Mouse (Mus musculus) midbrain, embryonic 15.5 days (tissue): ENCODE results near the gene Doc2b. TPM values are rescaled to one million over a fixed set of nuclear protein-coding genes. Genes with fewer than 3 reads are reported as not detected.
A peak's percentile ranks its signal among the peaks of the same experiment; 100 is the strongest.

Experiments
- ATAC-seq: fragments of 200-750 bp; cut with Nextera tagmentation; replicated peaks from 2 replicates; pipeline ENCODE4 v1.8.0; 2017; ENCODE audit warnings: moderate TSS enrichment
- H3K27ac ChIP-seq: fragments of 300-500 bp; sonication (generic); 2 replicates; pipeline ENCODE4 v1.5.1; 2015; ENCODE audit warnings: mild to moderate bottlenecking, inconsistent platforms
- H3K27me3 ChIP-seq: fragments of 300-500 bp; sonication (generic); replicated peaks from 2 replicates; pipeline ENCODE4 v1.6.1; 2015; ENCODE audit warnings: inconsistent platforms
- H3K36me3 ChIP-seq: fragments of 300-500 bp; sonication (generic); replicated peaks from 2 replicates; pipeline ENCODE4 v1.6.1; 2015; ENCODE audit warnings: inconsistent platforms
- H3K4me1 ChIP-seq: fragments of 300-500 bp; sonication (generic); 2 replicates; pipeline ENCODE4 v1.6.1; 2015; ENCODE audit warnings: inconsistent platforms
- H3K4me2 ChIP-seq: fragments of 300-500 bp; sonication (generic); 2 replicates; pipeline ENCODE4 v1.6.1; 2015; ENCODE audit warnings: inconsistent platforms, mild to moderate bottlenecking, moderate library complexity
- H3K4me3 ChIP-seq: fragments of 300-500 bp; sonication (generic); 2 replicates; pipeline ENCODE4 v1.5.1; 2015; ENCODE audit warnings: mild to moderate bottlenecking, inconsistent platforms
- H3K9ac ChIP-seq: fragments of 300-500 bp; sonication (generic); 2 replicates; pipeline ENCODE4 v1.6.1; 2015; ENCODE audit warnings: mild to moderate bottlenecking, inconsistent platforms
- H3K9me3 ChIP-seq: fragments of 300-500 bp; sonication (generic); 2 replicates; pipeline ENCODE4 v1.6.1; 2016; ENCODE audit warnings: inconsistent platforms
- WGBS: fragments of 180-500 bp; shearing (Covaris S2); methylation state at CpG from one replicate; pipeline ENCODE4 v1.1.7; 2015; ENCODE audit warnings: mixed read lengths; 5-methylcytosine and 5-hydroxymethylcytosine counted together
- polyA plus RNA-seq: library from polyadenylated mRNA; unstranded; fragments of >200 nt; fragmentation: Nextera tagmentation; extraction: Ambion mirVana; gene quantifications from 2 replicates; pipeline ENCODE4 v1.2.1, GENCODE M21; 2015

Doc2b gene
- polyA plus RNA-seq, 1 experiment from 2014 or later, result 4.3 TPM

GRCm38 (mm10) chr11:75781919-75782318, 13.9 kb downstream of the Doc2b start:
- Histone ChIP-seq H3K27me3 (no peaks in the 10 kb centered on the region), H3K4me3 (no peak overlapping the region), H3K27ac (no peak overlapping the region), H3K4me1 (no peaks in the 10 kb centered on the region), H3K36me3 (no peaks in the 10 kb centered on the region), H3K4me2 (no peak overlapping the region), H3K9ac (no peak overlapping the region), H3K9me3 (no peaks in the 10 kb centered on the region)
- WGBS, result 23% methylated on average over 6 of the region's 6 CpGs
- ATAC-seq, result peak; percentile 58

GRCm38 (mm10) chr11:75775919-75776318, 19.9 kb downstream of the Doc2b start:
- no peaks in the 10 kb centered on the region for H3K36me3 ChIP-seq
- no peak overlapping the region for H3K4me2 ChIP-seq
- H3K27ac ChIP-seq, result no peak overlapping the region
- no peak overlapping the region for H3K4me3 ChIP-seq
- H3K4me1 ChIP-seq, result no peaks in the 10 kb centered on the region
- H3K27me3 ChIP-seq, result no peaks in the 10 kb centered on the region
- no peak for ATAC-seq
- WGBS, result 95% methylated on average over 1 of the region's 1 CpGs
- no peak overlapping the region for H3K9ac ChIP-seq
- H3K9me3 ChIP-seq, result no peaks in the 10 kb centered on the region

GRCm38 (mm10) chr11:75772562-75772961, 23.3 kb downstream of the Doc2b start:
- ATAC-seq, result no peak
- H3K36me3 ChIP-seq, result peaks cover 4% of the 10 kb centered on the region; the same call in 1 of the 2 replicates
- H3K9ac ChIP-seq, result no peak overlapping the region
- H3K4me1 ChIP-seq, result peaks cover 7% of the 10 kb centered on the region
- H3K4me2 ChIP-seq, result no peak overlapping the region
- no peaks in the 10 kb centered on the region for H3K27me3 ChIP-seq
- no peak overlapping the region for H3K27ac ChIP-seq
- H3K9me3 ChIP-seq, result no peaks in the 10 kb centered on the region
- 82% methylated on average over 5 of the region's 5 CpGs for WGBS
- no peak overlapping the region for H3K4me3 ChIP-seq

- peak overlapping the region; percentile 40 for H3K4me2 ChIP-seq
- WGBS, result under 1% methylated on average over 23 of the region's 23 CpGs
- ATAC-seq, result peak; percentile 92
- H3K27me3 ChIP-seq, result no peaks in the 10 kb centered on the region
- peaks cover 7% of the 10 kb centered on the region for H3K4me1 ChIP-seq
- H3K9ac ChIP-seq, result no peak overlapping the region
- no peak overlapping the region for H3K27ac ChIP-seq
- H3K4me3 ChIP-seq, result no peak overlapping the region
- peaks cover 29% of the 10 kb centered on the region for H3K36me3 ChIP-seq
- H3K9me3 ChIP-seq, result no peaks in the 10 kb centered on the region
Measured at GRCm38 (mm10) chr11:75769206-75769605, 26.6 kb downstream of the Doc2b start.

- H3K9me3 ChIP-seq, result no peaks in the 10 kb centered on the region
- 52% methylated on average over 6 of the region's 6 CpGs for WGBS
- H3K27me3 ChIP-seq, result no peaks in the 10 kb centered on the region
- H3K4me3 ChIP-seq, result no peak overlapping the region
- H3K36me3 ChIP-seq, result peaks cover 29% of the 10 kb centered on the region
- H3K9ac ChIP-seq, result no peak overlapping the region
- peaks cover 7% of the 10 kb centered on the region for H3K4me1 ChIP-seq
- 0 out of 2 replicates have a peak, but pooled peaks have one; percentile 18 for ATAC-seq
- no peak overlapping the region for H3K4me2 ChIP-seq
- H3K27ac ChIP-seq, result no peak overlapping the region
Measured at GRCm38 (mm10) chr11:75768091-75768989, 27.5 kb downstream of the Doc2b start.

GRCm38 (mm10) chr11:75767014-75767413, 28.8 kb downstream of the Doc2b start:
- H3K36me3 ChIP-seq, result peaks cover 29% of the 10 kb centered on the region

GRCm38 (mm10) chr11:75765161-75765560, 30.7 kb downstream of the Doc2b start:
- Histone ChIP-seq H3K27me3 (no peaks in the 10 kb centered on the region), H3K4me3 (no peak overlapping the region), H3K9me3 (no peaks in the 10 kb centered on the region), H3K4me2 (no peak overlapping the region), H3K27ac (no peak overlapping the region), H3K4me1 (peaks cover 7% of the 10 kb centered on the region), H3K36me3 (peaks cover 34% of the 10 kb centered on the region), H3K9ac (no peak overlapping the region)
- ATAC-seq, result no peak
- WGBS, result 90% methylated on average over 8 of the region's 8 CpGs

More at GRCm38 (mm10) chr11:75767014-75767413, 28.8 kb downstream of the Doc2b start:
- 77% methylated on average over 2 of the region's 2 CpGs for WGBS
- no peak overlapping the region for H3K9ac ChIP-seq
- no peaks in the 10 kb centered on the region for H3K27me3 ChIP-seq
- no peak overlapping the region for H3K27ac ChIP-seq
- no peaks in the 10 kb centered on the region for H3K9me3 ChIP-seq
- no peak for ATAC-seq
- no peak overlapping the region for H3K4me2 ChIP-seq
- H3K4me3 ChIP-seq, result no peak overlapping the region
- peaks cover 7% of the 10 kb centered on the region for H3K4me1 ChIP-seq

GRCm38 (mm10) chr11:75764521-75765023, 31.3 kb downstream of the Doc2b start:
- Histone ChIP-seq H3K4me3 (no peak overlapping the region), H3K4me1 (peaks cover 4% of the 10 kb centered on the region), H3K27ac (no peak overlapping the region), H3K9me3 (no peaks in the 10 kb centered on the region), H3K9ac (no peak overlapping the region), H3K27me3 (no peaks in the 10 kb centered on the region), H3K4me2 (no peak overlapping the region), H3K36me3 (peaks cover 40% of the 10 kb centered on the region)
- 80% methylated on average over 4 of the region's 4 CpGs for WGBS
- no peak for ATAC-seq

GRCm38 (mm10) chr11:75762708-75763107, 33.1 kb downstream of the Doc2b start:
- ATAC-seq, result no peak
- no peak overlapping the region for H3K4me3 ChIP-seq
- no peak overlapping the region for H3K27ac ChIP-seq
- no peak overlapping the region for H3K9ac ChIP-seq
- H3K4me2 ChIP-seq, result no peak overlapping the region
- no peaks in the 10 kb centered on the region for H3K9me3 ChIP-seq
- H3K36me3 ChIP-seq, result peaks cover 48% of the 10 kb centered on the region
- WGBS, result 87% methylated on average over 2 of the region's 2 CpGs
- no peaks in the 10 kb centered on the region for H3K4me1 ChIP-seq
- no peaks in the 10 kb centered on the region for H3K27me3 ChIP-seq

- Histone ChIP-seq H3K9me3 (no peaks in the 10 kb centered on the region), H3K27me3 (no peaks in the 10 kb centered on the region), H3K4me2 (no peak overlapping the region), H3K36me3 (peaks cover 51% of the 10 kb centered on the region), H3K4me1 (no peaks in the 10 kb centered on the region), H3K27ac (no peak overlapping the region), H3K9ac (no peak overlapping the region), H3K4me3 (no peak overlapping the region)
- WGBS, result 96% methylated on average over 5 of the region's 5 CpGs
- ATAC-seq, result no peak
Measured at GRCm38 (mm10) chr11:75760785-75761184, 35.1 kb downstream of the Doc2b start.

- Histone ChIP-seq H3K4me2 (no peak overlapping the region), H3K9me3 (no peaks in the 10 kb centered on the region), H3K27me3 (no peaks in the 10 kb centered on the region), H3K36me3 (peaks cover 38% of the 10 kb centered on the region), H3K27ac (no peak overlapping the region), H3K4me1 (peaks cover 4% of the 10 kb centered on the region), H3K4me3 (no peak overlapping the region), H3K9ac (no peak overlapping the region)
- no peak for ATAC-seq
- 95% methylated on average over 1 of the region's 1 CpGs for WGBS
Measured at GRCm38 (mm10) chr11:75758553-75758952, 37.3 kb downstream of the Doc2b start.

GRCm38 (mm10) chr11:75756687-75757086, 39.2 kb downstream of the Doc2b start:
- no peak overlapping the region for H3K4me2 ChIP-seq
- H3K9me3 ChIP-seq, result no peaks in the 10 kb centered on the region
- ATAC-seq, result no peak
- 90% methylated on average over 8 of the region's 8 CpGs for WGBS
- no peaks in the 10 kb centered on the region for H3K27me3 ChIP-seq
- H3K9ac ChIP-seq, result no peak overlapping the region
- no peak overlapping the region for H3K4me3 ChIP-seq
- peaks cover 7% of the 10 kb centered on the region for H3K4me1 ChIP-seq
- H3K27ac ChIP-seq, result no peak overlapping the region
- H3K36me3 ChIP-seq, result peaks cover 38% of the 10 kb centered on the region
